Mouse (Mus musculus): Measurements from ENCODE around the gene Fbxo48. TPM values are rescaled to one million over a fixed set of nuclear protein-coding genes. Genes with fewer than 3 reads are reported as not detected.

Gene Fbxo48
- total RNA-seq (2023), result 1 to 10 TPM; 1.9 to 2.0 TPM

GRCm38 (mm10) chr11:16950976-16951760 is at the start of gene Fbxo48:
Gene Fbxo48, plus strand, starts transcription at chr11:16951375.

Other genes starting within 250 kb of the Fbxo48 start
- under 1 TPM in 1 of 2 experiments, not detected in 1; 0.15 TPM for gene Egfr, start 199.2 kb upstream of the Fbxo48 start, total RNA-seq (2023)
- 10 to 100 TPM; 10.2 to 14.9 TPM for gene Cnrip1, start 100.2 kb downstream of the Fbxo48 start, total RNA-seq (2023)
- 1 to 10 TPM; 6.0 to 8.8 TPM for gene Plek, start 101.0 kb downstream of the Fbxo48 start, total RNA-seq (2023)
- gene Ppp3r1, start 207.9 kb downstream of the Fbxo48 start, total RNA-seq (2023), result 10 to 100 TPM; 79.8 to 82.2 TPM
- gene Wdr92, start 230.7 kb downstream of the Fbxo48 start, total RNA-seq (2023), result 1 to 10 TPM; 9.6 to 10.0 TPM

All from T-cell, adult 66 days (primary cell).